Mouse (Mus musculus) ES-Bruce4 (cell line): ENCODE results near the gene Zfp423. TPM values are rescaled to one million over a fixed set of nuclear protein-coding genes. Genes with fewer than 3 reads are reported as not detected.

ENCODE experiments used
- H3K27ac ChIP-seq: 2 replicates; pipeline ENCODE4 v1.5.1; 2012; ENCODE audit warnings: low read length, inconsistent platforms; ENCODE audit not compliant: insufficient read depth
- H3K27me3 ChIP-seq: 2 replicates; pipeline ENCODE4 v1.6.1; 2012; ENCODE audit warnings: mild to moderate bottlenecking, low read length, inconsistent platforms; ENCODE audit not compliant: control insufficient read depth, poor library complexity, insufficient read depth, severe bottlenecking
- H3K36me3 ChIP-seq: 2 replicates; pipeline ENCODE4 v1.6.1; 2012; ENCODE audit warnings: inconsistent platforms, mild to moderate bottlenecking, low read length, moderate library complexity; ENCODE audit not compliant: control insufficient read depth, poor library complexity, insufficient read depth, severe bottlenecking
- H3K4me1 ChIP-seq: one replicate; pipeline ENCODE4 v1.8.1; 2011; ENCODE audit warnings: low read length; ENCODE audit not compliant: control insufficient read depth, insufficient read depth
- H3K4me3 ChIP-seq: 2 replicates; pipeline ENCODE4 v1.5.1; 2011; ENCODE audit warnings: low read depth, mild to moderate bottlenecking, low read length
- H3K9ac ChIP-seq: 2 replicates; pipeline ENCODE4 v1.6.1; 2012; ENCODE audit warnings: low read depth, mild to moderate bottlenecking, inconsistent platforms; ENCODE audit not compliant: poor library complexity, severe bottlenecking
- H3K9me3 ChIP-seq: replicated peaks from 2 replicates; pipeline ENCODE4 v1.6.1; 2012; ENCODE audit warnings: mild to moderate bottlenecking, low read length, inconsistent platforms; ENCODE audit not compliant: control insufficient read depth, poor library complexity, insufficient read depth, severe bottlenecking
- CTCF ChIP-seq: IDR thresholded peaks from one replicate; pipeline ENCODE4 v1.8.1; 2011; ENCODE audit warnings: low read depth, low read length
- EP300 ChIP-seq: IDR thresholded peaks from 2 replicates; pipeline ENCODE4 v1.6.1; 2011; ENCODE audit warnings: low read depth, low read length; ENCODE audit not compliant: insufficient read depth
- POLR2A ChIP-seq: IDR thresholded peaks from one replicate; pipeline ENCODE4 v1.8.1; 2011; ENCODE audit warnings: low read length; ENCODE audit not compliant: insufficient read depth
- polyA plus RNA-seq: library from polyadenylated mRNA; stranded (reverse); fragments of >200 nt; gene quantifications from 2 replicates; pipeline ENCODE4 v1.2.4, GENCODE M21; 2011; ENCODE audit warnings: low read depth; ENCODE audit not compliant: missing spikeins, insufficient read depth, insufficient read length

Gene Zfp423
- polyA plus RNA-seq, 1 experiment: 14.4 TPM

GRCm38 (mm10) chr8:87660916-87661910, 298.2 kb downstream of the Zfp423 start:
- Histone ChIP-seq H3K4me3 (peak overlapping the region; percentile 30), H3K27me3 (no peaks in the 10 kb centered on the region)

GRCm38 (mm10) chr8:87660029-87660915, 299.1 kb downstream of the Zfp423 start:
- Histone ChIP-seq H3K4me3 (peak overlapping the region; percentile 30), H3K4me1 (peaks cover 1% of the 10 kb centered on the region), H3K27me3 (no peaks in the 10 kb centered on the region), H3K9ac (peak overlapping the region; percentile 40), H3K27ac (0 out of 2 replicates have a peak overlapping the region, but pooled peaks have one; percentile 26), H3K9me3 (no peaks in the 10 kb centered on the region), H3K36me3 (no peaks in the 10 kb centered on the region)
- TF ChIP-seq POLR2A (no peak), CTCF (no peak), EP300 (no peak)

More at GRCm38 (mm10) chr8:87660916-87661910, 298.2 kb downstream of the Zfp423 start:
- peaks cover 1% of the 10 kb centered on the region for H3K4me1 ChIP-seq
- peak overlapping the region; percentile 26 for H3K27ac ChIP-seq
- H3K9ac ChIP-seq: peak overlapping the region; percentile 40
- no peaks in the 10 kb centered on the region for H3K36me3 ChIP-seq
- no peak for TF ChIP-seq CTCF
- TF ChIP-seq POLR2A: no peak
- no peak for TF ChIP-seq EP300
- H3K9me3 ChIP-seq: no peaks in the 10 kb centered on the region

GRCm38 (mm10) chr8:87657488-87657887, 301.9 kb downstream of the Zfp423 start:
- H3K27me3 ChIP-seq: no peaks in the 10 kb centered on the region

GRCm38 (mm10) chr8:87656484-87657230, 302.7 kb downstream of the Zfp423 start:
- peak overlapping the region; percentile 28 for H3K9ac ChIP-seq
- H3K36me3 ChIP-seq: no peaks in the 10 kb centered on the region
- no peaks in the 10 kb centered on the region for H3K27me3 ChIP-seq
- no peak overlapping the region for H3K27ac ChIP-seq
- peaks cover 1% of the 10 kb centered on the region for H3K4me1 ChIP-seq
- H3K9me3 ChIP-seq: no peaks in the 10 kb centered on the region
- peak overlapping the region; percentile 62 for H3K4me3 ChIP-seq
- no peak for TF ChIP-seq EP300
- no peak for TF ChIP-seq CTCF
- TF ChIP-seq POLR2A: no peak

More at GRCm38 (mm10) chr8:87657488-87657887, 301.9 kb downstream of the Zfp423 start:
- TF ChIP-seq CTCF (no peak), POLR2A (no peak), EP300 (no peak)
- no peak overlapping the region for H3K4me3 ChIP-seq
- H3K4me1 ChIP-seq: peaks cover 1% of the 10 kb centered on the region
- no peaks in the 10 kb centered on the region for H3K36me3 ChIP-seq
- no peaks in the 10 kb centered on the region for H3K9me3 ChIP-seq
- no peak overlapping the region for H3K27ac ChIP-seq
- H3K9ac ChIP-seq: no peak overlapping the region

GRCm38 (mm10) chr8:87655946-87656345, 303.4 kb downstream of the Zfp423 start:
- TF ChIP-seq CTCF (no peak), POLR2A (no peak), EP300 (no peak)
- H3K9me3 ChIP-seq: no peaks in the 10 kb centered on the region
- no peak overlapping the region for H3K9ac ChIP-seq
- no peaks in the 10 kb centered on the region for H3K36me3 ChIP-seq
- no peak overlapping the region for H3K4me3 ChIP-seq
- H3K27me3 ChIP-seq: no peaks in the 10 kb centered on the region
- no peaks in the 10 kb centered on the region for H3K4me1 ChIP-seq
- H3K27ac ChIP-seq: no peak overlapping the region
